Mouse (Mus musculus) heart, postnatal 0 days (tissue): ENCODE results near the gene Parp9.

Experiments
- CTCF ChIP-seq: IDR thresholded peaks from 2 replicates; pipeline ENCODE4 v1.5.1; 2016; ENCODE audit warnings: antibody characterized with exemption, control low read depth, low read depth
- EP300 ChIP-seq: IDR thresholded peaks from 2 replicates; pipeline ENCODE4 v1.6.1; 2016; ENCODE audit warnings: antibody characterized with exemption, low read depth

DNA sequence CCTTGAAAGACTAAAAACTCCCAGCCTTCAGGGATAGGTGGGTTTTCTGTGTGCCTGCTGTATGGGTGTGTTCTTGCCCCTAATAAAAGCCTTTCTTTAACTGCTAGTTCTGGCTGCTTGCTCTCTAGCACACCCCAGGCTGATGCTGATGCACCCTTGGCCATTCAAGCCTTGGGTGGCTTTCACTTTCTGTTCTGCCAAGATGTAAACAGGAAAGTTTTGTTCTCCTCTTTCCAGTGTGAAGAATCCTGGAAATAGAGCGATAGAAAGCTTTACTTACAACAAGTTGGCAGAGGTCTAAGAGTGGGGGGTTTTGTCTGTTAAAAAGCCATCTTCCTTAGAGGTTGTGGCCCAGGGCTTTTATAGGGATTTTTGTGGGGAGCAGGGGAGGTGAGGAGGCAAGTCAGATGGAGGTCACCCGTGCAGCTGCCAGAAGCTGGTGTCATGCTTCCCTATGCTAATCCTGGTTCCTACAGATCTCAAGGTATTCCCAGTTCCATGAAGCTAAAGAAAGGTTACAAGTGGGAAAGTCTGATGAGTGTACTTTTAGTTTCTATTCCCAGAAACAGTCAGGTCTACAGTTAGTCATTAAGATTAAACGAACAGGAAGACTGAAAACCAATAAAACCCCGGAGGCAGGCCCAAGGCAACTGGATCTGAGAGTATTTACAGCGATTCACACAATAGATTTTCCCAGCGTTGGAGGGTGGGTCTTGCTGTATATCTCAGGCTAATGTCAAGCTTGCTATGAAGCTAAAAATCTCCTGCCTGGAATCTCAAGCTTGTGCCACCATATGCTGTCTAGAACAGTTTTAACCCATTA, 19.3 kb upstream of the Parp9 start:
- TF ChIP-seq EP300 (no peak), CTCF (no peak)
